Comparison of ENCODE assay signal across 8 mouse cellular contexts in genomic region chr14:50807487-50808072, GRCm38 (mm10). TPM values are rescaled to one million over a fixed set of nuclear protein-coding genes. Genes with fewer than 3 reads are reported as not detected.
A peak's percentile ranks its signal among the peaks of the same experiment; 100 is the strongest.
DNase-seq lines count a peak whose midpoint lies in the region; ATAC-seq and TF ChIP-seq lines count a peak whose summit lies in the region.

Gene Ccnb1ip1 (minus strand): TSS chr14:50807732.
Gene Parp2 (plus strand): TSS chr14:50807841.

- peak within 1 kb of the TSS; percentile 79 for H3K9ac ChIP-seq in embryonic facial prominence, embryonic 13.5 days
- H3K9ac ChIP-seq in limb, embryonic 12.5 days (replicated peaks): peak within 1 kb of the TSS; percentile 68
- peak within 1 kb of the TSS; percentile 66 for H3K9ac ChIP-seq in midbrain, embryonic 15.5 days

- H3K36me3 ChIP-seq in embryonic facial prominence, embryonic 13.5 days: peaks cover 26% of the 10 kb centered on the region
- no peaks in the 10 kb centered on the region for H3K36me3 ChIP-seq in kidney, adult 2 months (ENCODE audit: control insufficient read depth, insufficient read depth, low read length)
- peaks cover 26% of the 10 kb centered on the region for H3K36me3 ChIP-seq in limb, embryonic 12.5 days
- 0 out of 2 replicates have a peak, but pooled peaks cover 3% of the 10 kb centered on the region for H3K36me3 ChIP-seq in midbrain, embryonic 15.5 days (replicated peaks)
- H3K36me3 ChIP-seq in spleen, adult 2 months (ENCODE audit: control insufficient read depth, insufficient read depth, low read length): peaks cover 4% of the 10 kb centered on the region

- TF ChIP-seq CTCF in kidney, adult 2 months (conservative IDR thresholded peaks at IDR 0.05; ENCODE audit: insufficient read depth, insufficient read length, low read depth, low read length): no peak
- no peak for TF ChIP-seq CTCF in spleen, adult 2 months (IDR thresholded peaks at IDR 0.05; ENCODE audit: extremely low read depth, insufficient read depth, insufficient read length, insufficient replicate concordance)

- H3K4me3 ChIP-seq in embryonic facial prominence, embryonic 13.5 days: peak within 1 kb of the TSS; percentile 66
- peak within 1 kb of the TSS; percentile 77 for H3K4me3 ChIP-seq in kidney, adult 2 months (ENCODE audit: insufficient read depth, low read depth, low read length)
- peak within 1 kb of the TSS; percentile 51 for H3K4me3 ChIP-seq in limb, embryonic 12.5 days (replicated peaks)
- H3K4me3 ChIP-seq in midbrain, embryonic 15.5 days: peak within 1 kb of the TSS; percentile 55
- H3K4me3 ChIP-seq in spleen, adult 2 months (ENCODE audit: extremely low read depth, insufficient read depth, insufficient read length): peak within 1 kb of the TSS; percentile 76

- no peaks in the 10 kb centered on the region for H3K9me3 ChIP-seq in embryonic facial prominence, embryonic 13.5 days
- H3K9me3 ChIP-seq in limb, embryonic 12.5 days: no peaks in the 10 kb centered on the region
- H3K9me3 ChIP-seq in midbrain, embryonic 15.5 days: no peaks in the 10 kb centered on the region

- ATAC-seq in embryonic facial prominence, embryonic 13.5 days (ENCODE audit: insufficient number of reproducible peaks, insufficient read depth, low FRiP score, low TSS enrichment, low read depth): peak; percentile 98
- peak; percentile 99 for ATAC-seq in limb, embryonic 12.5 days (ENCODE audit: insufficient number of reproducible peaks, insufficient read depth, low FRiP score, low TSS enrichment, low read depth)
- ATAC-seq in midbrain, embryonic 15.5 days (replicated peaks): peak; percentile 99

- H3K27me3 ChIP-seq in embryonic facial prominence, embryonic 13.5 days: no peaks in the 10 kb centered on the region
- no peaks in the 10 kb centered on the region for H3K27me3 ChIP-seq in kidney, adult 2 months (replicated peaks; ENCODE audit: control insufficient read depth, insufficient read depth, low read length)
- H3K27me3 ChIP-seq in limb, embryonic 12.5 days: no peaks in the 10 kb centered on the region
- H3K27me3 ChIP-seq in midbrain, embryonic 15.5 days (replicated peaks): no peaks in the 10 kb centered on the region
- H3K27me3 ChIP-seq in spleen, adult 2 months (ENCODE audit: control insufficient read depth, insufficient read depth, low read length): no peaks in the 10 kb centered on the region

- DNase-seq in 3134 (ENCODE audit: extremely low read depth, insufficient read length, low spot score): peak; percentile 91
- DNase-seq in adrenal gland, postnatal 36 days: peak; percentile 93 to 94
- DNase-seq in heart, adult 18-20 months: peak; percentile 98 to 99
- DNase-seq in kidney, adult 2 months: peak; percentile 98
- peak; percentile 90 to 99 for DNase-seq in spleen, adult 2 months (ENCODE audit: low read depth in 1 of 2, low spot score in 2 of 2)

- peak within 1 kb of the TSS; percentile 60 for H3K4me2 ChIP-seq in embryonic facial prominence, embryonic 13.5 days
- peak within 1 kb of the TSS; percentile 57 for H3K4me2 ChIP-seq in limb, embryonic 12.5 days
- peak within 1 kb of the TSS; percentile 52 for H3K4me2 ChIP-seq in midbrain, embryonic 15.5 days

- H3K4me1 ChIP-seq in embryonic facial prominence, embryonic 13.5 days: peaks cover 4% of the 10 kb centered on the region
- no peaks in the 10 kb centered on the region for H3K4me1 ChIP-seq in kidney, adult 2 months (ENCODE audit: control insufficient read depth, insufficient read depth, low read length)
- H3K4me1 ChIP-seq in limb, embryonic 12.5 days (replicated peaks): no peaks in the 10 kb centered on the region
- peaks cover 7% of the 10 kb centered on the region for H3K4me1 ChIP-seq in midbrain, embryonic 15.5 days
- no peaks in the 10 kb centered on the region for H3K4me1 ChIP-seq in spleen, adult 2 months (ENCODE audit: control insufficient read depth, insufficient read depth, insufficient read length)

- peak; percentile 39 for TF ChIP-seq POLR2A in kidney, adult 2 months (IDR thresholded peaks at IDR 0.05; ENCODE audit: low read depth, low read length)
- peak; percentile 76 for TF ChIP-seq POLR2A in spleen, adult 2 months (IDR thresholded peaks at IDR 0.05; ENCODE audit: low read depth, low read length)

- peak within 1 kb of the TSS; percentile 94 for H3K27ac ChIP-seq in embryonic facial prominence, embryonic 13.5 days
- peak within 1 kb of the TSS; percentile 32 for H3K27ac ChIP-seq in kidney, adult 2 months (ENCODE audit: insufficient read depth, low read depth, low read length)
- H3K27ac ChIP-seq in limb, embryonic 12.5 days: peak within 1 kb of the TSS; percentile 89
- peak within 1 kb of the TSS; percentile 83 for H3K27ac ChIP-seq in midbrain, embryonic 15.5 days
- peak within 1 kb of the TSS; percentile 87 for H3K27ac ChIP-seq in spleen, adult 2 months (ENCODE audit: insufficient read depth, low read length)

- WGBS in embryonic facial prominence, embryonic 13.5 days: 0% methylated on average over 42 of the region's 42 CpGs
- WGBS in kidney, adult 2 months: under 1% methylated on average over 42 of the region's 42 CpGs
- WGBS in limb, embryonic 12.5 days: under 1% methylated on average over 42 of the region's 42 CpGs
- WGBS in midbrain, embryonic 15.5 days: under 1% methylated on average over 42 of the region's 42 CpGs
- 1% methylated on average over 42 of the region's 42 CpGs for WGBS in spleen, adult 2 months

RNA-seq across cellular contexts. Expression of gene Ccnb1ip1, which starts in this region (rescaled TPM):
- not detected for total RNA-seq in adrenal gland, postnatal 36 days (2021)
- not detected in 2 replicates for polyA plus RNA-seq in embryonic facial prominence, embryonic 13.5 days (2015; fragmentation: Nextera tagmentation; extraction: Ambion mirVana)
- not detected for total RNA-seq in heart, adult 18-20 months (2021)
- polyA plus RNA-seq in kidney, adult 2 months (2012; rRNA removed): not detected in 2 replicates
- not detected in 2 replicates for polyA plus RNA-seq in limb, embryonic 12.5 days (2016; fragmentation: Nextera tagmentation; extraction: Ambion mirVana)
- not detected in 2 replicates for polyA plus RNA-seq in midbrain, embryonic 15.5 days (2015; fragmentation: Nextera tagmentation; extraction: Ambion mirVana)
- polyA plus RNA-seq in spleen, adult 2 months (2012; rRNA removed): not detected in 2 replicates

RNA-seq across cellular contexts. Expression of gene Parp2, which starts in this region (rescaled TPM):
- total RNA-seq in adrenal gland, postnatal 36 days (2021): 10 to 100 TPM; 24.1 to 24.4 TPM
- polyA plus RNA-seq in embryonic facial prominence, embryonic 13.5 days (2015; fragmentation: Nextera tagmentation; extraction: Ambion mirVana): 72.4 and 78.7 TPM in 2 replicates
- 10 to 100 TPM; 14.9 to 16.4 TPM for total RNA-seq in heart, adult 18-20 months (2021)
- 12.0 and 12.6 TPM in 2 replicates for polyA plus RNA-seq in kidney, adult 2 months (2012; rRNA removed)
- polyA plus RNA-seq in limb, embryonic 12.5 days (2016; fragmentation: Nextera tagmentation; extraction: Ambion mirVana): 60.3 and 64.2 TPM in 2 replicates
- polyA plus RNA-seq in midbrain, embryonic 15.5 days (2015; fragmentation: Nextera tagmentation; extraction: Ambion mirVana): 42.8 and 43.7 TPM in 2 replicates
- 15.6 and 17.5 TPM in 2 replicates for polyA plus RNA-seq in spleen, adult 2 months (2012; rRNA removed)

Comparison
In these comparisons a context has a peak if more than half of its experiments do, and no peak if none do; other contexts are left out.
1. Peak in every context shown above with its lines: DNase-seq, ATAC-seq, H3K4me3 ChIP-seq and H3K27ac ChIP-seq.
2. H3K27ac ChIP-seq: peak in every context shown above with its lines; median percentile 94 in embryonic facial prominence, embryonic 13.5 days; 89 in limb, embryonic 12.5 days; 87 in spleen, adult 2 months; 83 in midbrain, embryonic 15.5 days; 32 in kidney, adult 2 months.